Comparison of ENCODE assay signal across 7 mouse cellular contexts in genomic region chr14:21051380-21052111, GRCm38 (mm10). TPM values are rescaled to one million over a fixed set of nuclear protein-coding genes. Genes with fewer than 3 reads are reported as not detected.
DNase-seq lines count a peak whose midpoint lies in the region; ATAC-seq lines count a peak whose summit lies in the region.

No protein-coding gene starts in this region.

- H3K4me1 ChIP-seq in lung, embryonic 16.5 days (replicated peaks; ENCODE audit: control insufficient read depth, insufficient read depth, low read length): peaks cover 14% of the 10 kb centered on the region; the same call in 1 of the 2 replicates
- H3K4me1 ChIP-seq in embryonic facial prominence, embryonic 13.5 days: peaks cover 3% of the 10 kb centered on the region
- H3K4me1 ChIP-seq in limb, embryonic 10.5 days: peaks cover 10% of the 10 kb centered on the region
- H3K4me1 ChIP-seq in neural tube, embryonic 15.5 days: peaks cover 15% of the 10 kb centered on the region

- H3K4me2 ChIP-seq in lung, embryonic 16.5 days (ENCODE audit: low read depth, low read length): peak overlapping the region; percentile 62
- peak overlapping the region; percentile 92 for H3K4me2 ChIP-seq in embryonic facial prominence, embryonic 13.5 days
- H3K4me2 ChIP-seq in neural tube, embryonic 15.5 days: peak overlapping the region; percentile 98

- no peak for DNase-seq in lung, postnatal 14 days
- DNase-seq in limb, embryonic 10.5 days (ENCODE audit: low spot score): no peak
- DNase-seq in frontal cortex, adult 2 months (ENCODE audit: extremely low spot score in 1 of 2, low spot score in 1 of 2): no peak
- DNase-seq in layer of hippocampus, adult 9-10 months (ENCODE audit: low spot score): no peak

- no peaks in the 10 kb centered on the region for H3K9me3 ChIP-seq in lung, embryonic 16.5 days (ENCODE audit: control insufficient read depth, low read length)
- no peaks in the 10 kb centered on the region for H3K9me3 ChIP-seq in embryonic facial prominence, embryonic 13.5 days
- no peaks in the 10 kb centered on the region for H3K9me3 ChIP-seq in limb, embryonic 10.5 days (replicated peaks)
- no peaks in the 10 kb centered on the region for H3K9me3 ChIP-seq in neural tube, embryonic 15.5 days (replicated peaks)

- peak overlapping the region; percentile 85 for H3K27ac ChIP-seq in lung, embryonic 16.5 days (ENCODE audit: low read length)
- H3K27ac ChIP-seq in embryonic facial prominence, embryonic 13.5 days: peak overlapping the region; percentile 92
- H3K27ac ChIP-seq in limb, embryonic 10.5 days: peak overlapping the region; percentile 97
- H3K27ac ChIP-seq in neural tube, embryonic 15.5 days (replicated peaks): peak overlapping the region; percentile 92

- H3K27me3 ChIP-seq in lung, embryonic 16.5 days (ENCODE audit: control insufficient read depth, insufficient read depth, low read depth, low read length): no peaks in the 10 kb centered on the region
- H3K27me3 ChIP-seq in embryonic facial prominence, embryonic 13.5 days: no peaks in the 10 kb centered on the region
- no peaks in the 10 kb centered on the region for H3K27me3 ChIP-seq in limb, embryonic 10.5 days (ENCODE audit: low read depth, poor library complexity, severe bottlenecking)
- no peaks in the 10 kb centered on the region for H3K27me3 ChIP-seq in neural tube, embryonic 15.5 days (replicated peaks)

- 4% methylated on average over 28 of the region's 28 CpGs for WGBS in lung, embryonic 16.5 days
- 8% methylated on average over 28 of the region's 28 CpGs for WGBS in embryonic facial prominence, embryonic 13.5 days
- 11% methylated on average over 28 of the region's 28 CpGs for WGBS in limb, embryonic 10.5 days
- WGBS in neural tube, embryonic 15.5 days: 10% methylated on average over 28 of the region's 28 CpGs

- H3K36me3 ChIP-seq in lung, embryonic 16.5 days (ENCODE audit: control insufficient read depth, insufficient read depth, low read length): no peaks in the 10 kb centered on the region
- H3K36me3 ChIP-seq in embryonic facial prominence, embryonic 13.5 days: no peaks in the 10 kb centered on the region
- peaks cover 12% of the 10 kb centered on the region for H3K36me3 ChIP-seq in limb, embryonic 10.5 days
- no peaks in the 10 kb centered on the region for H3K36me3 ChIP-seq in neural tube, embryonic 15.5 days

- no peak; the same call in 1 of the 2 replicates for ATAC-seq in lung, embryonic 16.5 days (ENCODE audit: low read depth)
- ATAC-seq in embryonic facial prominence, embryonic 13.5 days (ENCODE audit: insufficient number of reproducible peaks, insufficient read depth, low FRiP score, low TSS enrichment, low read depth): no peak
- ATAC-seq in neural tube, embryonic 15.5 days (ENCODE audit: low FRiP score): peak; percentile 14

- H3K9ac ChIP-seq in lung, embryonic 16.5 days (ENCODE audit: low read length): peak overlapping the region; percentile 85
- peak overlapping the region; percentile 80 for H3K9ac ChIP-seq in embryonic facial prominence, embryonic 13.5 days
- H3K9ac ChIP-seq in neural tube, embryonic 15.5 days (replicated peaks): peak overlapping the region; percentile 79

- H3K4me3 ChIP-seq in lung, embryonic 16.5 days (ENCODE audit: low read length): peak overlapping the region; percentile 95
- peak overlapping the region; percentile 69 for H3K4me3 ChIP-seq in embryonic facial prominence, embryonic 13.5 days
- H3K4me3 ChIP-seq in limb, embryonic 10.5 days: peak overlapping the region; percentile 88
- peak overlapping the region; percentile 72 for H3K4me3 ChIP-seq in neural tube, embryonic 15.5 days (replicated peaks)

RNA-seq across cellular contexts. Expression of gene Ap3m1, which starts 0.8 kb away (rescaled TPM):
- 63.9 and 83.5 TPM in 2 replicates for polyA plus RNA-seq in lung, embryonic 16.5 days (2015; fragmentation: Nextera tagmentation; extraction: Ambion mirVana)
- 69.4 and 81.7 TPM in 2 replicates for polyA plus RNA-seq in embryonic facial prominence, embryonic 13.5 days (2015; fragmentation: Nextera tagmentation; extraction: Ambion mirVana)
- polyA plus RNA-seq in limb, embryonic 10.5 days (2016; fragmentation: Nextera tagmentation; extraction: Ambion mirVana): 70.6 and 78.4 TPM in 2 replicates
- 73.8 and 74.6 TPM in 2 replicates for polyA plus RNA-seq in neural tube, embryonic 15.5 days (2015; fragmentation: Nextera tagmentation; extraction: Ambion mirVana)
- 54.2 and 57.1 TPM in 2 replicates for polyA plus RNA-seq in frontal cortex, adult 2 months (2012; rRNA removed)

RNA-seq across cellular contexts. Expression of gene Adk, which starts 0.8 kb away (rescaled TPM):
- polyA plus RNA-seq in lung, embryonic 16.5 days (2015; fragmentation: Nextera tagmentation; extraction: Ambion mirVana): 195 TPM in 2 replicates
- 162 and 168 TPM in 2 replicates for polyA plus RNA-seq in embryonic facial prominence, embryonic 13.5 days (2015; fragmentation: Nextera tagmentation; extraction: Ambion mirVana)
- polyA plus RNA-seq in limb, embryonic 10.5 days (2016; fragmentation: Nextera tagmentation; extraction: Ambion mirVana): 170 and 179 TPM in 2 replicates
- polyA plus RNA-seq in neural tube, embryonic 15.5 days (2015; fragmentation: Nextera tagmentation; extraction: Ambion mirVana): 40.0 and 62.1 TPM in 2 replicates
- 80.6 and 84.0 TPM in 2 replicates for polyA plus RNA-seq in frontal cortex, adult 2 months (2012; rRNA removed)
